Mouse (Mus musculus) megakaryocyte, embryonic 14.5 days (primary cell): ENCODE measurements around the gene Gm21985.

Experiments
- FLI1 ChIP-seq: IDR thresholded peaks from 2 replicates; pipeline ENCODE4 v1.6.1; 2012; ENCODE audit warnings: low read length, inconsistent platforms, mixed read lengths
- GATA1 ChIP-seq: IDR thresholded peaks from 3 replicates; pipeline ENCODE4 v1.6.1; 2012; ENCODE audit warnings: mixed read lengths, low read length, inconsistent platforms, borderline replicate concordance

- TF ChIP-seq GATA1 (no peak), FLI1 (no peak)
These were observed 71.1 kb downstream of the Gm21985 start for GRCm38 (mm10) chr2:112337211-112337610.
